Mouse (Mus musculus) heart, embryonic 11.5 days (tissue): Measurements from ENCODE around the gene Polg. TPM values are rescaled to one million over a fixed set of nuclear protein-coding genes. Genes with fewer than 3 reads are reported as not detected.

ENCODE experiments used
- ATAC-seq: fragments of 200-750 bp; cut with Nextera tagmentation; replicated peaks from 2 replicates; pipeline ENCODE4 v1.8.0; 2017; ENCODE audit warnings: moderate library complexity; ENCODE audit not compliant: insufficient number of reproducible peaks, low FRiP score, low TSS enrichment
- H3K27ac ChIP-seq: fragments of 300-500 bp; sonication (generic); 2 replicates; pipeline ENCODE4 v1.5.1; 2014; ENCODE audit warnings: mild to moderate bottlenecking, low read depth, low read length
- H3K27me3 ChIP-seq: fragments of 300-500 bp; sonication (generic); 2 replicates; pipeline ENCODE4 v1.6.1; 2014; ENCODE audit warnings: mild to moderate bottlenecking, low read length, mixed read lengths; ENCODE audit not compliant: control insufficient read depth, insufficient read depth
- H3K36me3 ChIP-seq: fragments of 300-500 bp; sonication (generic); 2 replicates; pipeline ENCODE4 v1.6.1; 2014; ENCODE audit warnings: mild to moderate bottlenecking, low read length, moderate library complexity, mixed read lengths; ENCODE audit not compliant: control insufficient read depth, insufficient read depth
- H3K4me1 ChIP-seq: fragments of 300-500 bp; sonication (generic); 2 replicates; pipeline ENCODE4 v1.6.1; 2014; ENCODE audit warnings: low read length; ENCODE audit not compliant: control insufficient read depth, insufficient read depth
- H3K4me2 ChIP-seq: fragments of 300-500 bp; sonication (generic); 2 replicates; pipeline ENCODE4 v1.6.1; 2014; ENCODE audit warnings: mild to moderate bottlenecking, moderate library complexity
- H3K4me3 ChIP-seq: fragments of 300-500 bp; sonication (generic); 2 replicates; pipeline ENCODE4 v1.5.1; 2014; ENCODE audit warnings: low read depth, low read length
- H3K9ac ChIP-seq: fragments of 300-500 bp; sonication (generic); 2 replicates; pipeline ENCODE4 v1.6.1; 2014; ENCODE audit warnings: mild to moderate bottlenecking, low read depth, low read length, moderate library complexity
- H3K9me3 ChIP-seq: fragments of 300-500 bp; sonication (generic); replicated peaks from 2 replicates; pipeline ENCODE4 v1.6.1; 2016; ENCODE audit warnings: low read length; ENCODE audit not compliant: control insufficient read depth
- WGBS: fragments of 180-500 bp; shearing (Covaris S2); extraction: QIAGEN DNeasy Blood & Tissue Kit; methylation state at CpG from one replicate; pipeline ENCODE4 v1.1.7; 2014; ENCODE audit not compliant: insufficient replicate concordance; 5-methylcytosine and 5-hydroxymethylcytosine counted together
- polyA plus RNA-seq: library from polyadenylated mRNA; unstranded; fragments of >200 nt; fragmentation: Nextera tagmentation; extraction: Ambion mirVana; gene quantifications from 2 replicates; pipeline ENCODE4 v1.2.1, GENCODE M21; 2014

Polg gene
- polyA plus RNA-seq, 1 experiment from 2014 or later: 23.9 TPM

DNA sequence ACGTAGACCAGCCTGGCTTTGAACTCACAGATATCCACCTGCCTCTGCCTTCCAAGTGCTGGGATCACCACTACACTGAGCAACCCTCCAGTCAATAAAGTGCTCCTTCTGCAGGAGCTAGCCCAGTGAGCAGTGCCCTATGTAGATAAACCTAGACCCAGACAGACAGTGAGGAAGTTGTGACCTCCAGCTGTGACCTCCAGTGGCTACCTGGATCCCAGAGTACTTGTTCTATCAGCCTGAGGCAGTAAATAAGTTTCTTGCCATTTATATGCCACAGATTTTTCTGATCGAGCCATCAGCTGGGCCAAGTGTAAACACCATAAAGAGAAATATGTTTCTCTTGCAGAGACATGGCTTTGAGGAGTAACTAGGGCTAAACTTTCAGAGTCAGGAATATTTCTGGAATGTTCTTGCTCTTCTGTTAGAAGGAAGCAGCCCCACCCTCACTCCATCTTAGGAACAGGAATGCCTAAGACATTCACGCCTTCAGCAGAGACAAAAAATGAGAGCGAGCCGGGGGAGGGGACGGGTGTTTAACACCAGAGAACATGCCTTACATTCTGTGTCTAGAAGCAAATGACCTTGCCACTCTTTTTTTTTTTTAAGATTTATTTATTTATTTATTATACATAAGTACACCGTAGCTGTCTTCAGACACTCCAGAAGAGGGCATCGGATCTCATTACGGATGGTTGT is 7.5 kb upstream of the Polg start:
- WGBS: 82% methylated on average over 9 of the region's 9 CpGs
- no peak for ATAC-seq
- peaks cover 7% of the 10 kb centered on the region for H3K4me1 ChIP-seq
- no peak overlapping the region for H3K27ac ChIP-seq
- no peak overlapping the region for H3K9ac ChIP-seq
- no peak overlapping the region for H3K4me2 ChIP-seq
- H3K9me3 ChIP-seq: no peaks in the 10 kb centered on the region; the same call in 1 of the 2 replicates
- H3K4me3 ChIP-seq: no peak overlapping the region
- no peaks in the 10 kb centered on the region for H3K27me3 ChIP-seq
- no peaks in the 10 kb centered on the region; the same call in 1 of the 2 replicates for H3K36me3 ChIP-seq

DNA sequence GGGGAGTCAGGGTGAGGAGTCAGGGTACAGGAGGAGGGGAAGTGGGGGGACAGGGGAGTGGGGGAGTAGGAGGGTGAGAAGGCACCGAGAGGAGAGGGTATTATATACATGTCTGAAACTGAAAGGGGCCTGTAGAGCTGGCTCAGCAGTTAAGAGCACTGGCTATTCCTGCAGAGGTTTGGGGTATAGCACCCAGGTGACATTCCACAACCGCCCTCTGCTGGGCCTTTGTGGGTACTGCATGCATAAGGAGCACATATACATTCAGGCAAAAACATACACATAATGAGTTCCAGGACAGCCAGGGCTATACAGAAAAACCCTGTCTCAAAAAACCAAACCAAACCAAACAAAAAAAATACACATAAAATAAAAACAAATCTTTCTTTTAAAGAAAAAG is 6.6 kb upstream of the Polg start:
- Histone ChIP-seq H3K4me2 (no peak overlapping the region), H3K36me3 (no peaks in the 10 kb centered on the region; the same call in 1 of the 2 replicates), H3K9me3 (no peaks in the 10 kb centered on the region; the same call in 1 of the 2 replicates), H3K9ac (no peak overlapping the region), H3K27me3 (no peaks in the 10 kb centered on the region), H3K4me1 (peaks cover 9% of the 10 kb centered on the region), H3K4me3 (no peak overlapping the region), H3K27ac (no peak overlapping the region)
- no peak for ATAC-seq
- WGBS: 66% methylated on average over 2 of the region's 2 CpGs

DNA sequence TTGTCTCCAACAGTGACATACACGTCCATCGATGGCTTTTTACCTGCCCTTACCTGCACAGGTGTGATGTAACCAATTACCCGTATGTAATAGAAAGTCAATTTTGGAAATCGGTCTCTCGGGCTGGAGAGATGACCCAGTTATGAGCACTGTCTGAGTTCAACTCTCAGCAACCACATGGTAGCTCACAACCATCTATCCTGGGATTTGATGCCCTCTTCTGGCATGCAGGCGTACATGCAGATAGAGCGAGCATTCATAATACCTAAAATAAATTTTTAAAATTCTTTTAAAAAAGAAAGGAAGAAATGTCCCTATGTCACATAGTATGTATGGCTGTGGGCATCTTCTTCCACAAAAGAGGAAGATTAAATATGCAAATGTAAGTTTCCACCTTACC is 5.3 kb upstream of the Polg start:
- Histone ChIP-seq H3K9ac (no peak overlapping the region), H3K27me3 (no peaks in the 10 kb centered on the region), H3K4me1 (peaks cover 13% of the 10 kb centered on the region), H3K36me3 (no peaks in the 10 kb centered on the region; the same call in 1 of the 2 replicates), H3K27ac (no peak overlapping the region), H3K4me2 (no peak overlapping the region), H3K4me3 (no peak overlapping the region), H3K9me3 (no peaks in the 10 kb centered on the region; the same call in 1 of the 2 replicates)
- 54% methylated on average over 7 of the region's 7 CpGs for WGBS
- ATAC-seq: no peak

DNA sequence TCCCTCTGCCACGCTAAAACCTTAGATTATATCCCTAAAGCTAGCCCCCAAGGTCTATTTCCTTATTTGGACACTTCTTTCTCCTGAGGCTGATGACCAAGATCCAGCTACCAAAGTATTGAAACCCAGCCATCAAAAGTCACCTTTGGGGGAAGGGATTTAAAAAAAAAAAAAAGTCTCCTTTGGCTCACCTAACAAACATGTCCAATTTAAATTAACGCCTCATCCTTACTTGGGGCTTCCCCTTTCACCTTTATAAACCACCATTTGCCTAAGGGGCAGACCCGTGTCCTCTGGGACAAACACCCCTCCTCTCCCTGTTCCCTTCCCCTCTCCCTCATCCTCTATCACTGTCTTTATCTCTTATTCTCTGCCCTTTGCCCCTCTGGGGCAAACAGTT is 4.6 kb upstream of the Polg start:
- no peak overlapping the region for H3K4me2 ChIP-seq
- no peaks in the 10 kb centered on the region; the same call in 1 of the 2 replicates for H3K36me3 ChIP-seq
- no peak overlapping the region for H3K4me3 ChIP-seq
- H3K27me3 ChIP-seq: no peaks in the 10 kb centered on the region
- H3K9ac ChIP-seq: no peak overlapping the region
- ATAC-seq: no peak
- H3K4me1 ChIP-seq: peaks cover 13% of the 10 kb centered on the region
- H3K9me3 ChIP-seq: no peaks in the 10 kb centered on the region; the same call in 1 of the 2 replicates
- 42% methylated on average over 3 of the region's 3 CpGs for WGBS
- H3K27ac ChIP-seq: no peak overlapping the region

DNA sequence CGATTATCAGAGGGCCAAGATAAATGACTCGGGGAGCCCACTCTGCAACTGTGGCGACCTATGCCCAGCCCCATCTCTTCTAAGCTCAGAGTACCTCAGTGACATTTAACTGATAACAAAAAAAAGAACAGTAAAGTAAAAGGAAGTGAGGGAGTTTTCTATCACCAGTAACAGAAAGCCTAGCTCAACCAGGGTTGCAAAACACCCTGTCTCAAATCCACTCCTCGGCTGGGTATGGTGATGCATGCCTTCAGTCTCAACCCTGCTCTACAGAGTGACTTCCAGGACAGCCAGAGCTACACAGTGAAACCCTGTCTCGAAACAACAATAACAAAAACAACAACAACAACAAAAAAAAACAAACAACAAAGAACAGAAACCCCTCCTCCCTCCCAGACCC is 3.6 kb upstream of the Polg start:
- H3K27ac ChIP-seq: no peak overlapping the region
- H3K4me3 ChIP-seq: no peak overlapping the region
- no peaks in the 10 kb centered on the region; the same call in 1 of the 2 replicates for H3K9me3 ChIP-seq
- 29% methylated on average over 5 of the region's 5 CpGs for WGBS
- H3K27me3 ChIP-seq: no peaks in the 10 kb centered on the region
- ATAC-seq: no peak
- H3K36me3 ChIP-seq: no peaks in the 10 kb centered on the region; the same call in 1 of the 2 replicates
- H3K4me2 ChIP-seq: no peak overlapping the region
- no peak overlapping the region for H3K9ac ChIP-seq
- H3K4me1 ChIP-seq: peaks cover 15% of the 10 kb centered on the region

DNA sequence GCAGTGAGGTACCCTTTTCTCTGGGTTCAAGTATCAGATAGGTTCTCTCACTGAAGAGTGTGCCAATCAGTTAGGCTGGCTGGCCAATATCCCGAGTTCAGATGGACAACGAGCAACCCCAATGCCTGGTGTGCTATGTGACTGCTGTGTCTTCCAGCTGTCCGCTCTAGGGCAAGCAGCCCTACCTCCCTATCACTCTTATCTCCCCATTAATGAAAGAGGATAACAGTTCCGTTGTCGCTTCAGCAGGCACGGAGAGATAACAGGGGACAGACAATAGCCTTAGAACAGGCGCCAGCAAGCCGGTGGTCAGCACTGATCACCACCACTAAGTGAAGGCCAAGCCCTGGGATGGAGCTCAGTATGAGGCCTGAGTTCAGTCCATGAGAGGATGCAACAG is 2.8 kb upstream of the Polg start:
- H3K9me3 ChIP-seq: no peaks in the 10 kb centered on the region; the same call in 1 of the 2 replicates
- 9% methylated on average over 8 of the region's 8 CpGs for WGBS
- H3K4me3 ChIP-seq: no peak overlapping the region
- no peak overlapping the region for H3K4me2 ChIP-seq
- no peak for ATAC-seq
- no peaks in the 10 kb centered on the region; the same call in 1 of the 2 replicates for H3K36me3 ChIP-seq
- no peak overlapping the region for H3K27ac ChIP-seq
- no peak overlapping the region for H3K9ac ChIP-seq
- H3K4me1 ChIP-seq: peaks cover 22% of the 10 kb centered on the region
- H3K27me3 ChIP-seq: peaks cover 3% of the 10 kb centered on the region; the same call in 1 of the 2 replicates

DNA sequence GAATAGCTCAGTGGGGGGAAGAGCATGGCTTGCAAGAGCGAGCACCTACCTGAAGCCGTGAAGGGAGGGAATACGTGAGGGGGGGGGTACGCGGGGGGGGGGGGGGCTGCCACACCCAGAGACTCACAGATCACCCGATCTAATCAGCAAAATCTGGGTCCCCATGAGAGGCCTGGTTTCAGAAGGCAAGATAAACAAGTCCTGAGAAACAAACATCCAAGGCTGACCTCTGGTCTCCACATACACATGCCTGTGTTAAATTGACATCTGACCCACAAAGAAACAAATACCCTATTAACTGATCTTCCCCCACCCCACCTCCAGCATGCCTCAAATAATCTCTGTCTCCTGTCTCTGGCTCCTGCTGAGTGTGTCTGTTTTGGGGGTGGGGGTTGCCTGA is 1.8 kb upstream of the Polg start:
- H3K9ac ChIP-seq: no peak overlapping the region
- H3K9me3 ChIP-seq: no peaks in the 10 kb centered on the region; the same call in 1 of the 2 replicates
- peaks cover 3% of the 10 kb centered on the region; the same call in 1 of the 2 replicates for H3K27me3 ChIP-seq
- H3K4me1 ChIP-seq: peaks cover 29% of the 10 kb centered on the region
- H3K4me2 ChIP-seq: peak overlapping the region; percentile 53
- 0 out of 2 replicates have a peak overlapping the region, but pooled peaks have one; percentile 19 for H3K4me3 ChIP-seq
- 4% methylated on average over 2 of the region's 6 CpGs for WGBS
- ATAC-seq: no peak
- no peak overlapping the region for H3K27ac ChIP-seq
- peaks cover 3% of the 10 kb centered on the region; the same call in 1 of the 2 replicates for H3K36me3 ChIP-seq

DNA sequence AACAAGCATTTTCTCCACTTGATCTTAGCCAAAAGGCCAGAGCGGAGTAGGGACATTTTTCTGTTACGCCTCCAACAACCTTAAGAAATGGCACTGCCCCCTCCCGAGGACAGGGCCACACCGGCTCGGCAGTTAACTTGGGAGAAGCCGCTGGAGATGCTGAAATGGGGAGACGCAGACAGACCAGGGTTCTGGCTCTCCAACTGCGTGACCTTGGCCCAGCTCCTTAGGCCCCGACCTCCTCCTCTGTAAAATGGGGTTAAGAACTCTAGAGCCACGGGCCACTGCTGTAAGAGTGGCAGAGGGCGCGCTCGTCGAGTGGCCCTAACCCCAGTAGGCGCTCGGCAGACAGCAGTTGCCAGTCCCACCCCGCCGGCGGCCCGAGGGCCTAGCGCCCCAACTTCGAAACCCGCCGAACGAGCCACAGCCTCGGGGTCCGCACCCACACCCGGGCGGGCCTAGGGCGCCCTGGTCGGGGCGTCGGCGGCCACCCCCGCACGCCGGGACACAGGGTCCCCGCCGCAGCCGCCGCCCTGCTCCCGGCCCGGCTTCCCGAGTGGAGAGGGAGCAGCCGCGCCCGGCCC is 609 bp downstream of the Polg start:
- Histone ChIP-seq H3K27ac (peak overlapping the region; percentile 84), H3K4me3 (peak overlapping the region; percentile 92), H3K27me3 (peaks cover 3% of the 10 kb centered on the region; the same call in 1 of the 2 replicates), H3K4me1 (peaks cover 29% of the 10 kb centered on the region), H3K9ac (peak overlapping the region; percentile 93), H3K36me3 (0 out of 2 replicates have a peak, but pooled peaks cover 9% of the 10 kb centered on the region), H3K4me2 (peak overlapping the region; percentile 80), H3K9me3 (no peaks in the 10 kb centered on the region)
- 1% methylated on average over 37 of the region's 47 CpGs for WGBS
- ATAC-seq: peak; percentile 46
